Mouse (Mus musculus): ENCODE results near the gene Rbfox2. TPM values are rescaled to one million over a fixed set of nuclear protein-coding genes. Genes with fewer than 3 reads are reported as not detected.

Rbfox2 gene
- total and polyA plus RNA-seq, 3 experiments: 0.89 TPM; not detected in 2

DNA sequence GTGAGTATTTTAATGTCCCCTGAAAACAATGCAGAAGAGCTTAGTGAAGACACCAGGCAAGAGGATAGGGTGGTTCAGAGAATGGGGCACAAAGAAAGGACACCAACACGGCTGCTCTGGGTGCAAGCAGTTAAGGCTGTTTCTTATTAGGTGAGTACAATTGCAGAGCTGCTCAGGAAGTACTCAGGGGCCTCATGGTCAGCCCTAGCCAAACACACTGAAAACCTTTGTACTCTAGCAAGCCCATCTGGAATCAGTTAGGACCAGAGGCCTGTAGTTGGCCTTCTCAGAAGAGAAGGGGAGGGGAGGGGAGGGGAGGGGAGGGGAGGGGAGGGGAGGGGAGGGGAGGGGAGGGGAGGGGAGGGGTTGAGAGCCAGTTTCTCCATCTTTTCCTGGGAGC is 52.2 kb downstream of the Rbfox2 start:
- peaks cover 89% of the 10 kb centered on the region for H3K27me3 ChIP-seq (replicated peaks)
- no peaks in the 10 kb centered on the region for H3K36me3 ChIP-seq (replicated peaks in 1 of 2; ENCODE audit: control insufficient read depth in 1 of 2, insufficient read depth in 1 of 2, low read length in 1 of 2)
- H3K4me2 ChIP-seq (ENCODE audit: insufficient read depth, low read depth, poor library complexity, severe bottlenecking): no peak overlapping the region
- H3K79me2 ChIP-seq (replicated peaks; ENCODE audit: control insufficient read depth, extremely low read depth, insufficient read depth, poor library complexity, severe bottlenecking): no peaks in the 10 kb centered on the region
- H3K4me1 ChIP-seq (ENCODE audit: control insufficient read depth in 1 of 2, insufficient read depth in 2 of 2): no peaks in the 10 kb centered on the region
- no peak overlapping the region for H3K4me3 ChIP-seq (replicated peaks in 1 of 3; ENCODE audit: low read depth in 2 of 3, low read length in 2 of 3, poor library complexity in 1 of 3)
- no peak overlapping the region for H3K9ac ChIP-seq (ENCODE audit: insufficient read depth, low read depth)
- dilution Hi-C loops (cut with MboI; ENCODE audit: extremely low pct_ligation_motif_present, extremely low pct_unique_long_range_greater_than_20kb, low sequenced_read_pairs): no loop called here
- H3K27ac ChIP-seq (ENCODE audit: insufficient read depth, low read depth): no peak overlapping the region
- DNase-seq (ENCODE audit: extremely low read depth): no peak
- TF ChIP-seq IRF4 (IDR thresholded peaks at IDR 0.05; ENCODE audit: low read depth, low read length) (no peak), BHLHE40 (IDR thresholded peaks at IDR 0.05; ENCODE audit: low read depth, low read length) (no peak), NELFE (IDR thresholded peaks at IDR 0.05; ENCODE audit: low read depth, low read length) (no peak), CHD2 (IDR thresholded peaks at IDR 0.05; ENCODE audit: low read length) (no peak), CHD1 (IDR thresholded peaks at IDR 0.05; ENCODE audit: low read depth, low read length) (no peak), JUN (IDR thresholded peaks at IDR 0.05; ENCODE audit: insufficient read depth, low read depth, low read length) (no peak), GABPA (IDR thresholded peaks at IDR 0.05; ENCODE audit: insufficient replicate concordance, low read depth, low read length) (no peak), MXI1 (IDR thresholded peaks at IDR 0.05; ENCODE audit: low read depth, low read length) (no peak), E2F4 (IDR thresholded peaks at IDR 0.05; ENCODE audit: insufficient replicate concordance, low read depth, low read length) (no peak), ZC3H11A (IDR thresholded peaks at IDR 0.05; ENCODE audit: low read depth, low read length) (no peak), POLR2A (IDR thresholded peaks at IDR 0.05; ENCODE audit: low read depth, low read length) (no peak), MYC (IDR thresholded peaks at IDR 0.05; ENCODE audit: low read depth, low read length) (no peak), ELF1 (IDR thresholded peaks at IDR 0.05; ENCODE audit: low read depth, low read length) (no peak), ZMIZ1 (IDR thresholded peaks at IDR 0.05; ENCODE audit: low read depth, low read length) (no peak), TCF12 (IDR thresholded peaks at IDR 0.05; ENCODE audit: low read depth, low read length) (no peak), NRF1 (IDR thresholded peaks at IDR 0.05; ENCODE audit: low read depth, low read length) (no peak)
- in situ Hi-C loops (cut with MboI; ENCODE audit: low pct_ligation_motif_present, low pct_unique_long_range_greater_than_20kb, low sequenced_read_pairs): no loop called here
- H3K9me3 ChIP-seq (replicated peaks; ENCODE audit: low read length): no peaks in the 10 kb centered on the region

DNA sequence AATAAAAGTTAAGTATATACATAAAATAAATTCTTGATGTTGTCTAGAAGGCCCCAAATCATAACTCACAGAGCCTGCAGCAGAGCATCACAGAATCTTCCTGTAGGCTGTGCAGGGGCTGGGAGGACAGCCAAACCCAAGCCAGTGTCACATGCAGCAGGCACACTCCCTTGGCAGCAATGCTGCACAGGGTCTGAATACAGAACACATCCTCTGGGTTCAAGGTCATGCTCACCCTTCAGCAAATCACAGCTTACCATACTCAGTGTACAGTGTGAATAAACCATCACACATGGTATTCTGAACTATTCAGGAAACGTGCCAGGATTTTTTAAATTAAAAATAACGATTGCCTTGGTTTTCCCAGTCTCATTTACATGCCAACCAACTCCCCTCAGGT is 52.7 kb downstream of the Rbfox2 start:
- TF ChIP-seq ETS1 (conservative IDR thresholded peaks at IDR 0.05; ENCODE audit: low read depth, low read length) (no peak), USF2 (conservative IDR thresholded peaks at IDR 0.05; ENCODE audit: low read depth, low read length) (no peak), UBTF (IDR thresholded peaks at IDR 0.05; ENCODE audit: low read depth, low read length) (no peak), NELFE (IDR thresholded peaks at IDR 0.05; ENCODE audit: low read depth, low read length) (no peak), USF1 (IDR thresholded peaks at IDR 0.05; ENCODE audit: low read depth, low read length) (no peak), CHD2 (IDR thresholded peaks at IDR 0.05; ENCODE audit: low read length) (no peak), MAFK (IDR thresholded peaks at IDR 0.05; ENCODE audit: insufficient replicate concordance, low read length) (no peak), MAX (IDR thresholded peaks at IDR 0.05; ENCODE audit: low read length) (no peak), MAZ (IDR thresholded peaks at IDR 0.05; ENCODE audit: low read depth, low read length) (no peak), ZC3H11A (IDR thresholded peaks at IDR 0.05; ENCODE audit: low read depth, low read length) (no peak), SMC3 (IDR thresholded peaks at IDR 0.05; ENCODE audit: low read depth, low read length) (no peak), RAD21 (IDR thresholded peaks at IDR 0.05; ENCODE audit: low read depth, low read length) (no peak)
- Histone ChIP-seq H3K36me3 (replicated peaks in 1 of 2; ENCODE audit: control insufficient read depth in 1 of 2, insufficient read depth in 1 of 2, low read length in 1 of 2) (no peaks in the 10 kb centered on the region), H3K9ac (ENCODE audit: insufficient read depth, low read depth) (no peak overlapping the region), H3K4me3 (replicated peaks in 1 of 3; ENCODE audit: low read depth in 2 of 3, low read length in 2 of 3, poor library complexity in 1 of 3) (no peak overlapping the region), H3K27me3 (replicated peaks) (peaks cover 89% of the 10 kb centered on the region), H3K9me3 (replicated peaks; ENCODE audit: low read length) (no peaks in the 10 kb centered on the region), H3K79me2 (replicated peaks; ENCODE audit: control insufficient read depth, extremely low read depth, insufficient read depth, poor library complexity, severe bottlenecking) (no peaks in the 10 kb centered on the region), H3K27ac (ENCODE audit: insufficient read depth, low read depth) (no peak overlapping the region), H3K4me1 (ENCODE audit: control insufficient read depth in 1 of 2, insufficient read depth in 2 of 2) (no peaks in the 10 kb centered on the region), H3K4me2 (ENCODE audit: insufficient read depth, low read depth, poor library complexity, severe bottlenecking) (no peak overlapping the region)
- no peak for DNase-seq (ENCODE audit: extremely low read depth)
- dilution Hi-C loops (cut with MboI; ENCODE audit: extremely low pct_ligation_motif_present, extremely low pct_unique_long_range_greater_than_20kb, low sequenced_read_pairs): no loop called here
- in situ Hi-C loops (cut with MboI; ENCODE audit: low pct_ligation_motif_present, low pct_unique_long_range_greater_than_20kb, low sequenced_read_pairs): no loop called here
